Mouse (Mus musculus) liver, embryonic 13.5 days (tissue): ENCODE results near the gene Hoxa11. TPM values are rescaled to one million over a fixed set of nuclear protein-coding genes. Genes with fewer than 3 reads are reported as not detected.

ENCODE experiments used
- ATAC-seq: fragments of 200-750 bp; cut with Nextera tagmentation; 2 replicates; pipeline ENCODE4 v1.8.0; 2017; ENCODE audit warnings: low read depth, mild to moderate bottlenecking, moderate number of reproducible peaks, moderate library complexity
- DNase-seq: peaks from one replicate; pipeline ENCODE4 v3.0.0; 2022
- H3K27ac ChIP-seq: fragments of 300-500 bp; sonication (generic); 2 replicates; pipeline ENCODE4 v1.5.1; 2015; ENCODE audit warnings: moderate library complexity, mild to moderate bottlenecking, inconsistent platforms
- H3K27me3 ChIP-seq: fragments of 300-500 bp; sonication (generic); 2 replicates; pipeline ENCODE4 v1.6.1; 2015; ENCODE audit warnings: mild to moderate bottlenecking, inconsistent platforms
- H3K36me3 ChIP-seq: fragments of 300-500 bp; sonication (generic); 2 replicates; pipeline ENCODE4 v1.6.1; 2015; ENCODE audit warnings: mild to moderate bottlenecking, inconsistent platforms
- H3K4me1 ChIP-seq: fragments of 300-500 bp; sonication (generic); replicated peaks from 2 replicates; pipeline ENCODE4 v1.6.1; 2015; ENCODE audit warnings: inconsistent platforms
- H3K4me2 ChIP-seq: fragments of 300-500 bp; sonication (generic); 2 replicates; pipeline ENCODE4 v1.6.1; 2015; ENCODE audit warnings: inconsistent platforms, mild to moderate bottlenecking, moderate library complexity
- H3K4me3 ChIP-seq: fragments of 300-500 bp; sonication (generic); replicated peaks from 2 replicates; pipeline ENCODE4 v1.5.1; 2015; ENCODE audit warnings: mild to moderate bottlenecking, inconsistent platforms
- H3K9ac ChIP-seq: fragments of 300-500 bp; sonication (generic); 2 replicates; pipeline ENCODE4 v1.6.1; 2015; ENCODE audit warnings: mild to moderate bottlenecking, inconsistent platforms
- H3K9me3 ChIP-seq: fragments of 300-500 bp; sonication (generic); replicated peaks from 2 replicates; pipeline ENCODE4 v1.6.1; 2016; ENCODE audit warnings: inconsistent platforms
- WGBS: fragments of 180-500 bp; shearing (Covaris S2); methylation state at CpG from one replicate; pipeline ENCODE4 v1.1.7; 2015; ENCODE audit not compliant: insufficient replicate concordance; 5-methylcytosine and 5-hydroxymethylcytosine counted together
- polyA plus RNA-seq: library from polyadenylated mRNA; unstranded; fragments of >200 nt; fragmentation: Nextera tagmentation; extraction: Ambion mirVana; gene quantifications from 2 replicates; pipeline ENCODE4 v1.2.1, GENCODE M21; 2015

The Hoxa11 gene
- polyA plus RNA-seq, 1 experiment from 2014 or later: not detected

DNA sequence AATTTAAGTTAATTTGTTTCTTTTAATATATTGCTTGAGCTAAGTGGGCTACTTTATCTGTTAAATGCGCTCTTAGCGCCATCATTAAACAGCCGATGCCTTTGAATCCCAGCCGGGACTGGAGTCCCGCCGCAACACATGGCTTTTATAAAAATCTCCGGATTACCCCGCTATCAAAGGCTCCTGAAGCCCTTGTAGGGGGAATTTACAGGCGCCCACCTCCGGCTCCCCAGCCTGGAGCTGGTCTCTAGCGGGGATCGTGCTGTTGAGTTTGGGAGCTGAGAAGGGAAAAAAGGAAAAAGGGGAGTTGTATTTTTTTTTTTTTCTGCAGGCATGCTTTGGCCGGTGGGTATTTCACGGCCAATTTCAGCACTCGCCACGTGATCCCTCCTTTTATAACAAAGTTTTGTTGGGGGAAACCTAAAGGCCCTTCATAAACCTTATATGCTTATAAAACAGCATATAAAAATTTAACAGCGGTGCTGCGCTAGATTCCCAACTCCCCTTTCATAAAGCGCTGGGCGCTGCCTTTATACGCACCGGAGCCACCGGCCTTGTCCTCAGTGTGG, 1.1 kb downstream of the Hoxa11 start:
- H3K9ac ChIP-seq: no peak overlapping the region
- H3K4me2 ChIP-seq: no peak overlapping the region
- H3K4me3 ChIP-seq: 0 out of 2 replicates have a peak overlapping the region, but pooled peaks have one; percentile 18
- WGBS: 3% methylated on average over 23 of the region's 23 CpGs
- H3K4me1 ChIP-seq: 0 out of 2 replicates have a peak, but pooled peaks cover 2% of the 10 kb centered on the region
- ATAC-seq (no peak), DNase-seq (no peak)
- peaks cover 100% of the 10 kb centered on the region for H3K27me3 ChIP-seq
- H3K9me3 ChIP-seq: no peaks in the 10 kb centered on the region
- no peak overlapping the region for H3K27ac ChIP-seq
- no peaks in the 10 kb centered on the region for H3K36me3 ChIP-seq

DNA sequence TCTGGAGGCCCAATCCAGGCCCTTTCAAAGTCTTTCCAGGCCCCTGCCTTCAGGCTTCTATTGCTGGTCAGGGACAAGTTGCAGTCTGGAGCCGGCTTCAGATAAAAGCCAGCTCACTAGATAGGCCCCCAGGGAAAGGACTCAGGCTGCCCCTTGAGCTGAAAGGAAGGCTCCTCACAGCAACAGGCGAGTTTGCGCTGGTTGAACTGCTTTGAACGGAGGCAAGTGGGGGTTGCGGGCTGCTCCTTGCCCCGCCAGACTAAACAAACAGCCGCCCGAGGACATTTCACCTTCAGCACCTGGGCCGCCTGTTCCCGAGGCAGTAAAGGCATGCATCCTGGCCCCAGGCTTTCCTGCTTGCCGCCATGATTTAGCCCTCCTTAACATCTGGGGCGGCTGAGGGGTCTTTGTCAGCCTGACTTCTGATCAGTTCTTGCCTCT, 1.9 kb downstream of the Hoxa11 start:
- H3K9ac ChIP-seq: no peak overlapping the region
- WGBS: 3% methylated on average over 12 of the region's 12 CpGs
- H3K4me3 ChIP-seq: no peak overlapping the region
- no peak overlapping the region for H3K4me2 ChIP-seq
- ATAC-seq (no peak), DNase-seq (no peak)
- H3K27me3 ChIP-seq: peaks cover 99% of the 10 kb centered on the region
- no peaks in the 10 kb centered on the region for H3K36me3 ChIP-seq
- no peaks in the 10 kb centered on the region for H3K9me3 ChIP-seq
- H3K27ac ChIP-seq: no peak overlapping the region
- 0 out of 2 replicates have a peak, but pooled peaks cover 2% of the 10 kb centered on the region for H3K4me1 ChIP-seq

DNA sequence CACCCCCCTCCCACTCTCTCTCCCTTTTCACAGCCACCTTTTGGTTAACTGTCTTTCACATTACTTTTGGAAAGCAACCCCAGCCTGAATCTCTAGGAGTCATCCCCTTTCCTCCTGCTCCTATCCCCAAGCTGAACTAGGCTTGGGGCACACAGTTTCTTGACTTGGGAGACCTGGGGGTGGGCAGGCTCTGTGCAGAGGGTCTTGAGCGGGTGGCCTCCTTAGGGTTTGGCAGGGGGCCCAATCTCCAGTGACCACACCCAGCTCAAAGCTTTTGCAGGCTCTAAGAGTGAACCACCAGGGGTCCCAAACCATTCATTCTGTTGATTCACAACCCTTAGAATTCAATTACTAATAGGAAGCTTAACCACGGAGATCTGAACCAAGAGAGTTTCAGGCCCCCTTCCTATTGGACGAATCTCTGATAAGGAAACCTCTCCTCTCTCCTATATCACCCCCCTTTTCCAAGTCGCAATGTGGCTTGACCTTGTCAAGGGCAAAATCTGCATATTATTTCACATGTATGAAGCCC, 2.7 kb downstream of the Hoxa11 start:
- no peaks in the 10 kb centered on the region for H3K36me3 ChIP-seq
- WGBS: 4% methylated on average over 4 of the region's 4 CpGs
- H3K9me3 ChIP-seq: no peaks in the 10 kb centered on the region
- no peak overlapping the region for H3K4me3 ChIP-seq
- H3K4me1 ChIP-seq: 0 out of 2 replicates have a peak, but pooled peaks cover 2% of the 10 kb centered on the region
- no peak overlapping the region for H3K27ac ChIP-seq
- ATAC-seq (no peak), DNase-seq (no peak)
- H3K4me2 ChIP-seq: no peak overlapping the region
- H3K27me3 ChIP-seq: peaks cover 99% of the 10 kb centered on the region
- H3K9ac ChIP-seq: no peak overlapping the region

DNA sequence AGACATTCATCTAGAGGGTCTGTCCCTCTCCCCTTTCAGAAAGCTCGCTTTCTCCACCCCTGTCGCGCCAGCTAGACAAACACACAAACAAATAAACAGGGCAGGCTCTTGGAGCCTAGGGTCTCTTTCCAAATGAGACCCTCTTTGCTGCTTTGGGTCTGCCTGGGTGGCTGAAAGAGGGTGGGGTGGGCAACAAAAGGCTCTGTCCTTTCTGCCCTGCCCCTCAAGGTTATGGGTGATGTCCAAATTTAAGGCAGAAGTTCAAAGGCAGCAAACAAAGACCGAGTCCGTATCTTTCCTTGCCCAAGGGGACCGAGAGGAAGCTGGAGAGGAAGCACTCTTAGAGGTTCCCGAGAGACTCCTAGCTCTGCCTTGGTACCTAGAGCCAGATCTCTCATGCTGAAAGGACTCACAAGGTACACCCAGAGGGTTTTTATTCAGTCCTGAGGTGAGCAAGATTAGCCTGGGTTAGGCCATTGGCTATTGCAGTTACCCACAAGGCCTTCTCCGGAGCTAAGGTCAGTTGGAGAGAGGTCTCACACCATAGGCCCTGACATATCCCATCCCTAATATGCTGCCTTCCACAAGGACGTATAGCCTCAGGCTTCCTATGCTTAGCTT, 4.5 kb downstream of the Hoxa11 start:
- no peak for DNase-seq
- no peaks in the 10 kb centered on the region for H3K9me3 ChIP-seq
- WGBS: 2% methylated on average over 9 of the region's 9 CpGs
- ATAC-seq: no peak
- no peak overlapping the region for H3K27ac ChIP-seq
- 0 out of 2 replicates have a peak, but pooled peaks cover under 1% of the 10 kb centered on the region for H3K4me1 ChIP-seq
- no peaks in the 10 kb centered on the region for H3K36me3 ChIP-seq
- no peak overlapping the region for H3K9ac ChIP-seq
- peaks cover 99% of the 10 kb centered on the region for H3K27me3 ChIP-seq
- no peak overlapping the region for H3K4me3 ChIP-seq
- H3K4me2 ChIP-seq: no peak overlapping the region

DNA sequence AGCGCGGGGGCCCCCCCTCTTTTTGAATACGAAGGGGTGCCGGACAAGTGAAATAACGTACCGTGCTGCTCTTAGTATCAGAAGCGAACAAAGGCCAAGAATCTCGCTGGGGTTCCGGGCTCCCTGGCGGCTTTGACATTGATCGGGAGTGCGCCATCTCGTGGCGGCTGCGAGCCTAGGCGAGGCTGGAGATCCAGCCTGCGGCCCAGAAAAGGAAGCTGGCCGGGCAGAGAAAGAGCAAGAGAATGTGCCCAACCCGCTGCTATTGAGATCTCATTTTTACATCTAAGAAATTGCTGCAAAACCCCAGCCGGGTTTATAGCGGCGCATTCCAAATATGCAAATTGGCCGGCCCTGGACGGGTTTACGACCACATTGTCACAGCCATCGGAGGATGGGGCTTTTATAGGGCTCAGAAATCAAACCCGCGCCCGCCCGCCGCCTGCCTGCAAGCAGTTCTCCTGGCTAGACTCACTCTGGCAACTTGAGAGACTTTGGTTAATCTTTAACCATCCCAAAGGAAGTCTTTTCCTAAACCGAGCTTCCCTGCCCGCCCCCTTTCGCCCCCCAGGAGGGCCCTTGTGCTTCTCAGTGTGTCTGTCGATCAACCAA, 5.1 kb downstream of the Hoxa11 start, which contains the start of gene Hoxa10:
TSS of gene Hoxa10 (minus strand) at position 466 of the 612 bp plus-strand sequence.
- no peak within 1 kb of the TSS for H3K4me3 ChIP-seq
- DNase-seq (peak; percentile 33), ATAC-seq (no peak)
- no peak within 1 kb of the TSS for H3K4me2 ChIP-seq
- no peaks in the 10 kb centered on the region for H3K36me3 ChIP-seq
- H3K27me3 ChIP-seq: peaks cover 99% of the 10 kb centered on the region
- no peaks in the 10 kb centered on the region for H3K4me1 ChIP-seq
- H3K9me3 ChIP-seq: no peaks in the 10 kb centered on the region
- no peak within 1 kb of the TSS for H3K27ac ChIP-seq
- H3K9ac ChIP-seq: no peak within 1 kb of the TSS
- 1% methylated on average over 35 of the region's 35 CpGs for WGBS

DNA sequence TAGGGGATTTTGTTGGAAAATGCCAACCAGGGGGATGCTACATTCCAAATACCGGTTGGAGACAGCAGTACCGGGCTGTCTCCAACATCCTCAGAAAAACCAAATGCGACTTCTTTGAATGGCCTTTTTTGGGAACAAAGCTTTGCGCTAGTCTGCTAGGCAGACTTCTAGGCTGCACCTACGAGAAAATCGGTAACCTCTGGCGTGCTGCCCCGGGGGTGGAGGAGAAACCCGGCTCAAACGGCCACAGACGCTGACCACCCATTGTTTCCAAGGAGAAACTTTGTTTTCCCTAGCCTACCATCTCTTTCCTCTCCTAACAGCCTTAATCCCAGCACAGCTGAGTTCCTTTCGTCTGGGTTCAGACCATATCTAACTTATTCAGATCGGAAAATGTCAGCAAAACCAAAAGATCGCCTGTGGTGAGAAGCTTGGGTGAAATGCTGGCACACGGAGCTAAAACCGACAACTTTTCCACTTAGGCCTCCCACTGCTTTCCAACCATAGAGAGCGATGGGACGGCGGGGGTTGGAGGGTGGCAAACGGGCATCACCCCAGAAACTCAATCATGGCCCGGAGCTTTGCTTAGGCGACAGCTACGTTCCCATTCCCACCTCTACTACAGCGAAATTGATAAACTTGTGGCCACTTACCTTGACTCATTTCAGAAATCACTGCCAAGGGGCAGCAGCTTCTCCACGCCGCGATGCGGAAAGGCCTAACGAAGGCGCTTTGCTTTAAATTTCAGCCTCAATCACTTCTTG, 5.8 kb downstream of the Hoxa11 start:
- Histone ChIP-seq H3K27ac (no peak overlapping the region), H3K4me1 (no peaks in the 10 kb centered on the region), H3K27me3 (peaks cover 99% of the 10 kb centered on the region), H3K4me2 (no peak overlapping the region), H3K9me3 (no peaks in the 10 kb centered on the region), H3K4me3 (no peak overlapping the region), H3K9ac (no peak overlapping the region), H3K36me3 (no peaks in the 10 kb centered on the region)
- ATAC-seq: no peak
- DNase-seq: no peak
- 3% methylated on average over 30 of the region's 30 CpGs for WGBS

DNA sequence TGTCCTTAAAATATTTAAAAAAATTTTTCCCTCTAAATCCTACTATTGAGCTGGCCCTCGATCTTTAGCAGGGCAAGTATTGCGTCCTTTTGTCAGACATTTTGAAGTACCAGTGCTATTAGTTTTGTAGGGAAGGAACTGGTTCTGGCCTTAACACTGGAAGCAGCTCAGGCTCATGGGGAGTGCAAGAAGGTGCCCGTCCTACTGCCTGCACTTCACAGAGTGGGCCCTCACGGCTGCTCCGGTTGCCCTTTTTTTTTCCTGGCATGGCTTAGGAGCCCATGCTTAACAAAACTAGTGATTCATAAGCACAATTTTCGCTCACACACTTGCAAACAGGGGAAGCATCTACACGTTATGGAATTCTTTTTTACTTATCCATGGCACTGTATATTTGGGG, 6.6 kb downstream of the Hoxa11 start:
- H3K9ac ChIP-seq: no peak overlapping the region
- WGBS: 6% methylated on average over 7 of the region's 7 CpGs
- no peak for DNase-seq

DNA sequence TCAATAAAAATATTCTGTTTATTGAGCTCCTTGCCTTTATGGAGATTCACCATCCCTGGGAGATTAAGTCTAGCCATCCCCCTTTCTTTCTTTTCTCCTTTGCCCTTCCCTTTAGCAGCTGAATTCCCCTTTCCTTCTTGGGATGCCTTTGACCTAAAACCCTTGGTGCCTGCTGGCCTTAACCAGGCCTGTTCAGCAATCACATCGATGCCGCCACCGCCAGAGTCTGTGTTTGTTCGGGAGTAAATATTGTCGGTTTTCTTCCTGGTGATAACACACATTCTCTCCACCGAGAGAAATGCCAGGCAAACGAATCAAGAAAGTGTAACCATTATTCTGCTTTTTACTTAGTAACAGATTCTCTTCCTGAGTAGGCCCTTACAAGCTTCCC, 7.5 kb downstream of the Hoxa11 start:
- Histone ChIP-seq H3K4me2 (no peak overlapping the region), H3K4me1 (no peaks in the 10 kb centered on the region), H3K27ac (no peak overlapping the region), H3K4me3 (no peak overlapping the region), H3K36me3 (no peaks in the 10 kb centered on the region), H3K9me3 (no peaks in the 10 kb centered on the region), H3K27me3 (peaks cover 99% of the 10 kb centered on the region), H3K9ac (no peak overlapping the region)
- no peak for ATAC-seq
- no peak for DNase-seq
- WGBS: 2% methylated on average over 7 of the region's 7 CpGs

More for the DNA sequence above, 6.6 kb downstream of the Hoxa11 start:
- ATAC-seq: no peak
- no peak overlapping the region for H3K4me2 ChIP-seq
- no peaks in the 10 kb centered on the region for H3K9me3 ChIP-seq
- H3K4me3 ChIP-seq: no peak overlapping the region
- no peaks in the 10 kb centered on the region for H3K4me1 ChIP-seq
- peaks cover 99% of the 10 kb centered on the region for H3K27me3 ChIP-seq
- H3K36me3 ChIP-seq: no peaks in the 10 kb centered on the region
- H3K27ac ChIP-seq: no peak overlapping the region

DNA sequence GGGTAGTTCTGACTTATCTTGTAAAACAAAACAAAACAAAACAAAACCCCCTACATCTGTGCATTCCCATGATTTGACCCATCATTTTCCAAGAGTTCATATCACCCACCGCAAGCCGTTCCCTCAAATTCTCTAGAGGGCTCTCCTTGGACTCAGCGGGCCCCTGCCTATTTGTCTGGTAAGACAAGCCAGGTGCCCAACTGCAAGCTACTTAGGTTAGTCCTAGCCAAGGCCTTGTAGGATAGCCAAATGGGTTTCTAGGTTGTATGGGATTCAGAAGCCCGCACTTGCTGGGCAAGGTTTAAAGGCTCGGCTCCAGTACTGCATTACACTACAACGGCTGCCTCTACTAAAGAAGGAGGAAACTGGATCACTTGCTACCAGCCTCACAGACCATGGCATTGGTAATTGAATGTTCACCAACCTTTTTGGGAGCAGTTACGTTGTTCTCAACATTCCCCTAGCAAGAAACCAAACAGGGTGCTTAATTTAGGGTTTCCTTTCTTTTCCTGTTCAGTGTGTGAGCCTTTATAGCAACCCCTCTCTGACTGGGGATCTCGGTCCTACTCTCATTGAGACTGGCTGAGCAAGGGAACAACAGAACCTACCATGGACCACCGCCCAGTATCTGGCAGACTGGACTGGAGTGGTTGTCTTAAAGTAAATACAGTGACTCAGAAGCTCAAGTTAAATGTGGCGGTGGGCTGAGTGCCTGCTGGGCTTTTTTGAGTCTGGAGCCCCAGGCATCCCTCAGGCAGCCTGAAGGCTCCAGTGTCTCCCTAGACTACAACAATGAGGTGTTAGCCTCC, 8.1 kb downstream of the Hoxa11 start:
- Histone ChIP-seq H3K36me3 (no peaks in the 10 kb centered on the region), H3K27ac (no peak overlapping the region), H3K9me3 (no peaks in the 10 kb centered on the region), H3K4me1 (no peaks in the 10 kb centered on the region), H3K4me3 (no peak overlapping the region), H3K9ac (no peak overlapping the region), H3K27me3 (peaks cover 99% of the 10 kb centered on the region), H3K4me2 (no peak overlapping the region)
- DNase-seq (no peak), ATAC-seq (no peak)
- WGBS: 14% methylated on average over 10 of the region's 10 CpGs

DNA sequence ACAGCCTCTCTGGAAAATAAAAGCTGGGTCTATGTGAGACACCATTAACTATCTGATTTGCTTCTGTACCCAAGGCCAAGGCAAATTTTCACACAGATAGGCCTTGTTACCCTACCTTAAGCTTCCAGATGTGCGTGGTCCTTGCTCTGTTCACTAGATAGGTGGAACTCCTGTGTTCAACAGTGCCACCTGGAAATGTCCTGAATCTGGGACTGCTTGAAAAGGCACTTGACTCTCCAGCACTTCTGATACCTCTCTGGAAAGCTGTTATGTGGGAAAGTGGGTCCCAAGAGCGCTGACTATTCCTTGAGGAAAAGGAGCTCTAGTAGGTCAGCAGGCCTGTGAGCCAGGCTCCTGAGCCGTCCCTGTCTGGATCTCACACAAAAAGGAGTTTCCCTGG, 8.8 kb downstream of the Hoxa11 start:
- ATAC-seq (no peak), DNase-seq (no peak)
- Histone ChIP-seq H3K36me3 (no peaks in the 10 kb centered on the region), H3K27ac (no peak overlapping the region), H3K9ac (no peak overlapping the region), H3K4me2 (no peak overlapping the region), H3K4me1 (no peaks in the 10 kb centered on the region), H3K4me3 (no peak overlapping the region), H3K9me3 (no peaks in the 10 kb centered on the region), H3K27me3 (peaks cover 99% of the 10 kb centered on the region)
- 16% methylated on average over 3 of the region's 3 CpGs for WGBS
